Mouse (Mus musculus) CD4-positive, CD25-positive, alpha-beta regulatory T cell, adult 9 weeks (primary cell): ENCODE results near the gene Dph3. TPM values are rescaled to one million over a fixed set of nuclear protein-coding genes. Genes with fewer than 3 reads are reported as not detected.

Source experiments
- polyA plus RNA-seq: library from polyadenylated mRNA; unstranded; fragments of 100-300 nt; shearing (Covaris generic); gene quantifications from one replicate; pipeline ENCODE4 v1.2.1, GENCODE M21; 2017

The Dph3 gene
- 92.7 TPM for polyA plus RNA-seq

DNA sequence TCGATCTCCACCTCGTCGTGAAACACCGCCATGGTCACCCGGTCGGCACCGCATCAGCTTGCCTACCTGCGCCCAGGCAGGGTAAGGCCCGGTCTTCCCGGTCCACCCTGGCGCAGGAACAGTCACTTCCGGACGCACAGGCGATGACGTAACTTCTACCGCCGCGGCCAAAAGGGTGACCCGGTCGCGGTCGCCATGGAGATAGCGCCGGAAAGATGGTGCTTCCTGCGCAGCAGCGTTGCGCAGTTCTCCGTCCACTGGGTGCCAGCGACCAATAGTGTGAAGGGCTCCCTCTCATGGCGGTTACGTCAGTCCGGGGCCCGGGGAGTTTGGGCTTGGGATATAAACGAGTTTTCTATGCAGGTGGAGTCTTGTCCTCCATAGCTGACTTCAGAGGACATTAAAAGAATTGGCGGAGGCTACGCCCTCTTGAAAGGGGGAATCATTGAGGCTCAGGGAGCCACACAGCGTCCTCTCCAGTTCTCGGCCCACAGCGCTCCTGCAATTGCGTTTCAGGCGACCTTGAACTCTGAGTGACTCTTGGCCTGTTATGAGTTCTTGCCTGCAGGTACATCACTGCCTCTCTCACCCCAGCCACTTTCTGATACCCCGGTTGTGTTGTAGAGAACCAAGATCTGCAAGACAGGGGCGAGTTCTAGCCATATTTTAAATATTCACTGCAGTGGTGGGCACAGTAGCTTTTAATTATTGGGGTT is at the start of gene Dph3:
TSS of gene Dph3 (minus strand) at position 244 of the 716 bp plus-strand sequence.

DNA sequence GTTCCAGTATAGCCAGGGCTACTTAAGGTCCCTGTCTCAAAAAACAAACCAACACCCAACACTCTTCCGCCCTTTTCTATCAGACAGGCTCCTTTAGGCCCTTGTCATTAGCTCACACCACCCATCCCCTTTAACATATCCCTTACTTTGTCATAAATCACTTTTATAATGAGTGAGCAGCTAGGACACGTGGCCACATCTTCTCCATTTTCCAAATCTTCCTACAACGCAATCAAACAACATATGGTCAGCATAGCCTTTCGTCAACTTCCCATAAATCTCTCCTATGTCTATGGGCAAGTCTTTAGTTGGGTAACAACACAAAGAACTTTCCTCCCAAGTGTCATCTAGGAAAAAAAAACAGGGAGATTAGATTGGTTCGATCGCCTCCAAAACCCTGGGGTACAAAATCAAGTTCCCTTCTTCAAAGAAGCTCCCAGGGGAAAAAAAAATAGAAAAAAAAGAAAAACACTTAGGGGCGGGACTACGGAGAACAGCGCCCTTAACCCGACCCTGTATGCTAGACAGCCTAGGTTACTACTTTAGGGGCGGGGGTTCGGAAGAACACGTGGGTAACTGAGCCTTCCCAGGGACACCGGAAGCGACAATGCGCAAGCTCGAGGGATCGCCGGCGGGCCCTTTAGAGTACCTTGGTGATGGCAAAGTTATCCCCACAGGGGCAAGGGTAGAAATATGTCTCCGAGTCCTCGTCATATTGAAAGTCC is 606 bp downstream of the Dph3 start, which contains the start of gene Oxnad1:
TSS of gene Oxnad1 (plus strand) at position 614 of the 725 bp plus-strand sequence.

Other genes with a start within 250 kb of the Dph3 start
- gene Galnt15, start 56.7 kb downstream of the Dph3 start, polyA plus RNA-seq, result not detected
- gene Oxnad1, start 355 bp downstream of the Dph3 start, polyA plus RNA-seq, result 24.8 TPM
- gene Msmb, start 56.3 kb upstream of the Dph3 start, polyA plus RNA-seq, result not detected
- gene Ncoa4, start 74.1 kb upstream of the Dph3 start, polyA plus RNA-seq, result 102 TPM
- 154 TPM for gene Timm23, start 116.2 kb upstream of the Dph3 start, polyA plus RNA-seq
- 24.3 TPM for gene Parg, start 116.2 kb upstream of the Dph3 start, polyA plus RNA-seq
- gene Ogdhl, start 236.3 kb upstream of the Dph3 start, polyA plus RNA-seq, result 0.26 TPM